Mouse (Mus musculus): Measurements from ENCODE around the gene Ngb. TPM values are rescaled to one million over a fixed set of nuclear protein-coding genes. Genes with fewer than 3 reads are reported as not detected.
A peak's percentile ranks its signal among the peaks of the same experiment; 100 is the strongest.

The Ngb gene
- polyA plus RNA-seq, 1 experiment from 2014 or later: 0.27 TPM

DNA sequence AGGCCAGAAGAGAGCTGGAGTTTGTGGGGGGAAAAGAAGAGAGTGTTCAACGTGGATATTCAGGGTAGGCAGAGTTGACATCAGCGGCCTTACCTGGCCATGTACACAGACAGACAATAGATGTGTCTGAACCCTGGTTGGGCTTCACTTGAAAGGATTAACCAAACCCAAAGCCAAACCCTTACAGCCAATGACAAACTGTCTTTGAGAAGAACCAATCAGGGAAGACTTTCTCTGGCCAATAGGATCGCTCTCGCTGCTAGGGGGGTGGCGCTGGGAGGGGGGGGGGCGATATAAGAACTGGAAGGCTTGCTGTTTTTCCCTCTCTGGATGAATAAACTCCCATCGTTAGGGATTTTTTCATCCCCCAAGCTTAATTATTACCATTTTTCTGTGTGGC lies 15.1 kb downstream of the Ngb start:
- Histone ChIP-seq H3K9me3 (no peaks in the 10 kb centered on the region), H3K27ac (no peak overlapping the region), H3K36me3 (no peaks in the 10 kb centered on the region), H3K27me3 (ENCODE audit: insufficient read depth, poor library complexity, severe bottlenecking) (no peaks in the 10 kb centered on the region), H3K4me3 (no peak overlapping the region), H3K4me1 (replicated peaks) (peaks cover 4% of the 10 kb centered on the region; the same call in 1 of the 2 replicates)
- WGBS: 67% methylated on average over 7 of the region's 7 CpGs
- no peak for DNase-seq (ENCODE audit: low spot score)

DNA sequence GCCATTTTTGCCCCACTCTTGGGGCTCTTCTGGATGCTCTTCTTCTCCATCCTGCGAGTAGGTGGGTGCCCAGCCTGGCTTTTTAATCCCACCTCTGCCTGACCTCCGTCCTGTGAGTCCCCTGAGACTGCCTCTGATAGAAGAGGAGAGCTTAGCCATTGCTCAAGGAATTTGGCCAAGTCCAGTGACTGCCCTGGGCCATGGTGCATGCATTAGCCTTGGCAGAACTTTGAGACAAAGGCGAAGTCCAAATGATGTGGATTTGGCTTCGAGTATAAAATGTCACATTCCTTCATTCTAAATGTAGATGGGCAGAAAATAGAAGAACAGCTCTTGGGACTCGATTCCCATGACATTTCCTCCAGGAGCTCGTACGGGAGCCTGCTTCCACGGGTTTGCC lies 19.5 kb downstream of the Ngb start:
- H3K4me1 ChIP-seq (replicated peaks): no peaks in the 10 kb centered on the region
- no peaks in the 10 kb centered on the region for H3K9me3 ChIP-seq
- no peaks in the 10 kb centered on the region for H3K27me3 ChIP-seq (ENCODE audit: insufficient read depth, poor library complexity, severe bottlenecking)
- H3K4me3 ChIP-seq: no peak overlapping the region
- H3K27ac ChIP-seq: no peak overlapping the region
- H3K36me3 ChIP-seq: no peaks in the 10 kb centered on the region
- no peak for DNase-seq (ENCODE audit: low spot score)
- WGBS: 84% methylated on average over 8 of the region's 8 CpGs

DNA sequence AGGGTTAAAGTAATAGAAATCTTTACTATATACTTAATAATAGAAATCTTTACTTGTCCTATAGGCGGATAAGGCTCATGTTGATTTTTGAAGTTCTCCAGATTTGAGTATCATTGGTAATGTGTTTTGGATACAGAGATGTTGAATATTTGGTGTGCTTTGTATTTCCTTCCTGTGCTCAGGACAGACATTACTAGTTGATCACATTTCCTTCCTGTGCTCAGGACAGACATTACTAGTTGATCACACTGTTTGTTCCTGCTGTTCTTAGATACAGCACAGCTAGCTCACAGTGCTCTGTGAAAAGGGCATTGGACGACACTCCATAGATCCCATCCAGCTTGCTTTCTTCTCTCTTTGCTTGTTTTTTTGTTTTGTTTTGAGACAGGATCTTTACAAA lies 25.7 kb downstream of the Ngb start:
- Histone ChIP-seq H3K4me3 (no peak overlapping the region), H3K9me3 (no peaks in the 10 kb centered on the region), H3K4me1 (replicated peaks) (no peaks in the 10 kb centered on the region), H3K27ac (no peak overlapping the region), H3K27me3 (ENCODE audit: insufficient read depth, poor library complexity, severe bottlenecking) (no peaks in the 10 kb centered on the region), H3K36me3 (no peaks in the 10 kb centered on the region)
- no peak for DNase-seq (ENCODE audit: low spot score)
- WGBS: 84% methylated on average over 2 of the region's 2 CpGs

DNA sequence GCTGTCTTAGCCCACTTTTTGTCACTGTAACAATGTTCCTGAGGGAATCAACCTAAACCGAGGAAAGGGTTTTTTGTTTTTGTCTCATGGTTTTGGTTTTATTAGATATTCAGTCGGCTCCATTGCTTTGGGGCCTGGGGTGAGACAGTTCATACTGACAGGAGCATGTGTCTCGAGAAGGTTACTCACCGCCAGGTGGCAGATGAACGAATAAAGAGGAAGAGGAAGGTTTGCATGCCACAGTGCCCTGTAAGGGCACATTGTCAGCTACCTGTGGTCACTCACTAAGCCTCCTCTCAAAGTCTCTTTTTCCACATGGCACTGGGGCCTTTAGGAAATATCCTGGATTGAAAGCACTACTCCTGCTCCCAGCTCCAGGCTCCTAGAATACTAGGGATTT lies 31.8 kb downstream of the Ngb start:
- Histone ChIP-seq H3K27ac (no peak overlapping the region), H3K9me3 (no peaks in the 10 kb centered on the region), H3K4me3 (no peak overlapping the region), H3K4me1 (replicated peaks) (no peaks in the 10 kb centered on the region), H3K27me3 (ENCODE audit: insufficient read depth, poor library complexity, severe bottlenecking) (no peaks in the 10 kb centered on the region), H3K36me3 (no peaks in the 10 kb centered on the region)
- no peak for DNase-seq (ENCODE audit: low spot score)
- WGBS: 71% methylated on average over 5 of the region's 5 CpGs

DNA sequence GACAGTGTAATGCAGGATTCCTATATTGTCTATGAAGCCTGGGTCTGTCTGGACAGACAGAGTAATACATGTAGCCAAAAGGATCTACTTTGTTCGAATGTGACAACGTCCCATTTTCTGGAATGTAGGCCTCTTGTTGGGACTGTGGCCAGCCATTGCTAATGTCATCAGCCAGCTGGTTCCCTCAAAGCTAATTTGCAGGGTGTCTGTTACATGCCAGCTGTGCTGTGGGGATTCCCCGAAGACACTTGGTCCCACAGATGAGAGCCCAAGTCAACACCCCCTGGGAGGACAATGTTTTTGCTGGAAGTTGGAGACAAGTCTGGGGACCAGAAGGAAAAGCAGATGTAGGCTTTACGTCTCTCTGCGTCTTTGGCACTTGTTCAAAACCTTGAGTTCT lies 35.9 kb downstream of the Ngb start:
- WGBS: 86% methylated on average over 5 of the region's 5 CpGs
- DNase-seq (ENCODE audit: low spot score): no peak
- H3K27me3 ChIP-seq (ENCODE audit: insufficient read depth, poor library complexity, severe bottlenecking): no peaks in the 10 kb centered on the region

DNA sequence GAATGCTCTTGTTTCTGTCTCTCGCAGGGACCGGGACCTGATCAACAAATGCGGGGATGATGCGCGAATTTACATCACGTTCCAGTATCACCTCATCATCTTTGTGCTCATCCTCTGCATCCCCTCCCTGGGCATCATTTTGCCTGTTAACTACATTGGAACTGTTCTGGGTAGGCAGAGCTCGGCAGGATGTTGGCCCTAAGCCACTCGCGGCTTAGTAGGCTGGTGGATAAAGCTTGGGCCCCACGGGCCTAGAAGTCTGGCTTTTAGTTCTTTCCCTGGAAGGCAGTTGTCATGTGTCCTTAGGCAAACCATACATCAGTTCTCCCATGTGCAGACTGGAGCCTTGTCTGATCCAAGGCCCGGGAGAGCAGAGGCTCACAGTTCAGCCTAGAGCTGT lies 36.9 kb downstream of the Ngb start:
- Histone ChIP-seq H3K4me3 (no peak overlapping the region), H3K36me3 (no peaks in the 10 kb centered on the region), H3K4me1 (replicated peaks) (no peaks in the 10 kb centered on the region), H3K27ac (no peak overlapping the region), H3K27me3 (ENCODE audit: insufficient read depth, poor library complexity, severe bottlenecking) (no peaks in the 10 kb centered on the region), H3K9me3 (no peaks in the 10 kb centered on the region)
- 91% methylated on average over 11 of the region's 11 CpGs for WGBS
- DNase-seq (ENCODE audit: low spot score): no peak

More for the DNA sequence above, 35.9 kb downstream of the Ngb start:
- Histone ChIP-seq H3K9me3 (no peaks in the 10 kb centered on the region), H3K36me3 (no peaks in the 10 kb centered on the region), H3K4me1 (replicated peaks) (no peaks in the 10 kb centered on the region), H3K27ac (no peak overlapping the region), H3K4me3 (no peak overlapping the region)

DNA sequence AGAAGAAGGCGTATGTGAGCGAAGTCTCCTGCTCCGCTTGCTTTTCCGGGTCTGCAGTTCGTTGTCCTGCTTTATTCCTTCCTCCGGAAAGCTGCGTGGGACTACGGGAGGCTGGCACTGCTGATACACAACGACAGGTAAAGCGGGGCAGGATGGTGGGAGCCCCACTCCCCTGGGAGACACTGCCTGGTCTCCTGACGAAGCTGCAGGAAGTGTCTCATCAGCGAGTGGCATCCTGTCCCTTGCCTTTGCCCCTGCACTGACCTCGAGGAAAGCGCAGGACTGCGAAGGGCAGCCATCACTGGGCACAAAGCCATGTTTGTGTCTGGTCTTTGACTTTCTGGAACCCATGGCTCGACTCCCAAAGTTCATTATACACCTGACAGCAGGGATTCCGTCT lies 45.3 kb downstream of the Ngb start:
- no peak overlapping the region for H3K27ac ChIP-seq
- no peak overlapping the region for H3K4me3 ChIP-seq
- 74% methylated on average over 17 of the region's 17 CpGs for WGBS
- no peak for DNase-seq (ENCODE audit: low spot score)
- H3K36me3 ChIP-seq: no peaks in the 10 kb centered on the region
- H3K4me1 ChIP-seq (replicated peaks): 0 out of 2 replicates have a peak, but pooled peaks cover 5% of the 10 kb centered on the region
- H3K27me3 ChIP-seq (ENCODE audit: insufficient read depth, poor library complexity, severe bottlenecking): peaks cover 12% of the 10 kb centered on the region
- no peaks in the 10 kb centered on the region for H3K9me3 ChIP-seq

DNA sequence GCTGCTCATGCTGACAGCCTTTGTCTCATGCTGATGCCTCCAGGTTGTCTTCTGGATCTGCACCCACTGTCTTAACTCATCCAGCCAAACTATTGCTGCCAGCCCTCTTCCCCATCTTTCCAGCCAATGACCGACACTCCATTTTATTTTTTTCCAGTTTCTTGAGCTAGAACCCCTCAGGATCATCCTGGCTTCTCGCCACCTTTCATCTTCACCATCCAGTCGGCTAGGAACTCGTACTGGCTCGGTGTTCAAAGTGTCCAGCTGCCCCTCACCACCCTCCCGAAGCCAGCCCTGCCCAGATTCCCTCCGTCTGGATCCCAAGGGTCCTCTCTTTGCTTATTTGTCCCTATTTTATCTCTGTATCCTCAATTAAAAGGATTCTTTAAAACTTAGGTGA lies 47.5 kb downstream of the Ngb start:
- 76% methylated on average over 7 of the region's 7 CpGs for WGBS
- H3K4me3 ChIP-seq: no peak overlapping the region
- H3K36me3 ChIP-seq: no peaks in the 10 kb centered on the region

DNA sequence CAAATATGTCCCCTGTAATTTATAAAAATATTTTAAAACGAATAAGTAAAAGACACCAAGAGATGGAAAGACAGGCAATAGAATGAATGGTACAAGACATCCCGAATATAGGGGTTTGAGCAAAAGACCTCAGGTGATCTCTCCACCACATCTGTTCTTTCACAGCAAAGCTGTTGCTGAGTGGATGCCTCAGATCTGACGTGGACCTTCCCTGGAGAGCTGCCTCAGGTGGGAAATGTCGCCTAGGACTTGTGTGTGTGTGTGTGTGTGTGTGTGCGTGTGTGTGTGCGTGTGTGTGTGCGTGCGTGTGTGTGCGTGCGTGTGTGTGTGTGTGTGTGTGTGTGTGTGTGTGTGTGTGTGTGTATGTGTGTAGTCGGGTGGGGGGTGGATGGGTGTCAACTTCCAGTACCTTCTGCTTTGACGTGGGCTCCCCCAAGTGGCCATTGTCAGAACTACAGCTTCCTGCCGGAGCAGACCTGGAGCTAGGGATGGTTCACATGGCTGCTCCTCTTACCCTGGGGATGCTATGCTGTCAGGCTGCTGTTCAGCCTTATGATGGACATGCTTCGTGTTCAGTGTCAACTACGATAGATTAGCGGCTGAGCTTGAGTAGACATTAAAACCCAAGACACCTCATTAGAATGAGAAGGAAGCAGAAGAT lies 49.5 kb downstream of the Ngb start:
- Histone ChIP-seq H3K4me3 (no peak overlapping the region), H3K4me1 (replicated peaks) (0 out of 2 replicates have a peak, but pooled peaks cover 5% of the 10 kb centered on the region), H3K9me3 (no peaks in the 10 kb centered on the region), H3K27ac (no peak overlapping the region), H3K36me3 (no peaks in the 10 kb centered on the region), H3K27me3 (ENCODE audit: insufficient read depth, poor library complexity, severe bottlenecking) (peaks cover 12% of the 10 kb centered on the region)
- 30% methylated on average over 16 of the region's 16 CpGs for WGBS
- peak; percentile 79 for DNase-seq (ENCODE audit: low spot score)

More for the DNA sequence above, 47.5 kb downstream of the Ngb start:
- 0 out of 2 replicates have a peak, but pooled peaks cover 5% of the 10 kb centered on the region for H3K4me1 ChIP-seq (replicated peaks)
- H3K27ac ChIP-seq: no peak overlapping the region
- H3K27me3 ChIP-seq (ENCODE audit: insufficient read depth, poor library complexity, severe bottlenecking): peaks cover 12% of the 10 kb centered on the region
- no peak for DNase-seq (ENCODE audit: low spot score)
- H3K9me3 ChIP-seq: no peaks in the 10 kb centered on the region

DNA sequence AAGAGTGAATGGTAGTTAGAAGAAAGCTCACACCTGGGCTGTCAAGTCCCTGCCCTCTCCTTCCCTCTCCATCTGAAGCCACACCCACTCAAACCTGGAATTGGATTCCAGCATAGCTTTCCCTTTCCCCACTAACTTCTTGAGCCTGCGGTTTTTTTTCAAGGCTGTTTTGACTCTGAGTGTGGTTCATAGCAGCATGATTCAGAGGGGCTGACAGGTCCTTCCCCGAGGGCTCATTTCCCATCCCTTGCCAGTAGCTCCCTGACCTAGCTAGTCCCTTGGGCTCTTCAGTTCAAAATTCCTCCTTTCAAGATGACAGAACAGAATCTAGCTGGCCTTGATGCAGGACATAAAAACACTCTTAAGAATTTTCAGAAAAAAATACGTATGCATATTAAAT lies 54.8 kb downstream of the Ngb start:
- WGBS: 49% methylated on average over 3 of the region's 3 CpGs
- DNase-seq (ENCODE audit: low spot score): no peak
- Histone ChIP-seq H3K27ac (no peak overlapping the region), H3K4me1 (replicated peaks) (peaks cover 21% of the 10 kb centered on the region), H3K4me3 (no peak overlapping the region), H3K9me3 (no peaks in the 10 kb centered on the region), H3K36me3 (no peaks in the 10 kb centered on the region), H3K27me3 (ENCODE audit: insufficient read depth, poor library complexity, severe bottlenecking) (no peaks in the 10 kb centered on the region)

Other genes with a start within 250 kb of the Ngb start
- gene Irf2bpl, start 217.7 kb downstream of the Ngb start, polyA plus RNA-seq (2016; fragmentation: Nextera tagmentation; extraction: Ambion mirVana): 20.3 and 34.2 TPM in 2 replicates
- gene Cipc, start 155.5 kb downstream of the Ngb start, polyA plus RNA-seq (2016; fragmentation: Nextera tagmentation; extraction: Ambion mirVana): 33.9 and 35.2 TPM in 2 replicates
- gene Zdhhc22, start 112.1 kb downstream of the Ngb start, polyA plus RNA-seq (2016; fragmentation: Nextera tagmentation; extraction: Ambion mirVana): 0.14 and 0.75 TPM in 2 replicates
- 0.10 and 0.35 TPM in 2 replicates for gene Tmem63c, start 81.2 kb downstream of the Ngb start, polyA plus RNA-seq (2016; fragmentation: Nextera tagmentation; extraction: Ambion mirVana)
- gene Gstz1, start 44.6 kb upstream of the Ngb start, polyA plus RNA-seq (2016; fragmentation: Nextera tagmentation; extraction: Ambion mirVana): 29.3 and 32.9 TPM in 2 replicates
- gene Pomt2, start 45.4 kb upstream of the Ngb start, polyA plus RNA-seq (2016; fragmentation: Nextera tagmentation; extraction: Ambion mirVana): 15.3 and 15.4 TPM in 2 replicates
- 1.2 and 1.6 TPM in 2 replicates for gene Samd15, start 97.2 kb upstream of the Ngb start, polyA plus RNA-seq (2016; fragmentation: Nextera tagmentation; extraction: Ambion mirVana)
- gene Tmed8, start 97.9 kb upstream of the Ngb start, polyA plus RNA-seq (2016; fragmentation: Nextera tagmentation; extraction: Ambion mirVana): 3.3 and 3.8 TPM in 2 replicates
- 0.50 and 1.4 TPM in 2 replicates for gene Noxred1, start 136.2 kb upstream of the Ngb start, polyA plus RNA-seq (2016; fragmentation: Nextera tagmentation; extraction: Ambion mirVana)
- 52.6 and 67.0 TPM in 2 replicates for gene Vipas39, start 163.7 kb upstream of the Ngb start, polyA plus RNA-seq (2016; fragmentation: Nextera tagmentation; extraction: Ambion mirVana)
- 230 and 269 TPM in 2 replicates for gene Ahsa1, start 163.9 kb upstream of the Ngb start, polyA plus RNA-seq (2016; fragmentation: Nextera tagmentation; extraction: Ambion mirVana)
- 0.84 and 1.5 TPM in 2 replicates for gene Ism2, start 197.2 kb upstream of the Ngb start, polyA plus RNA-seq (2016; fragmentation: Nextera tagmentation; extraction: Ambion mirVana)

All from hindbrain, embryonic 10.5 days (tissue).